Mouse (Mus musculus): ENCODE measurements around the gene Gm20388. TPM values are rescaled to one million over a fixed set of nuclear protein-coding genes. Genes with fewer than 3 reads are reported as not detected.

Gm20388 gene
- polyA plus RNA-seq, 1 experiment from 2014 or later, result not detected

GRCm38 (mm10) chr8:123375701-123376100 lies 3465.1 kb downstream of the Gm20388 start:
- Histone ChIP-seq H3K9ac (peak overlapping the region; percentile 32; the same call in 1 of the 2 replicates), H3K9me3 (no peaks in the 10 kb centered on the region), H3K4me2 (no peak overlapping the region), H3K36me3 (peaks cover 17% of the 10 kb centered on the region; the same call in 1 of the 2 replicates), H3K27ac (no peak overlapping the region), H3K4me1 (peaks cover 17% of the 10 kb centered on the region), H3K4me3 (no peak overlapping the region), H3K27me3 (no peaks in the 10 kb centered on the region)
- 87% methylated on average over 10 of the region's 10 CpGs for WGBS
- no peak for ATAC-seq (ENCODE audit: insufficient number of reproducible peaks, insufficient read depth, low FRiP score, low TSS enrichment, low read depth)

GRCm38 (mm10) chr8:123376106-123376505 lies 3465.5 kb downstream of the Gm20388 start:
- peaks cover 21% of the 10 kb centered on the region for H3K36me3 ChIP-seq
- no peaks in the 10 kb centered on the region for H3K27me3 ChIP-seq
- no peaks in the 10 kb centered on the region for H3K9me3 ChIP-seq
- peak overlapping the region; percentile 32; the same call in 1 of the 2 replicates for H3K9ac ChIP-seq
- H3K4me2 ChIP-seq, result no peak overlapping the region
- no peak overlapping the region for H3K4me3 ChIP-seq
- WGBS, result 72% methylated on average over 8 of the region's 8 CpGs
- no peak overlapping the region for H3K27ac ChIP-seq
- no peak for ATAC-seq (ENCODE audit: insufficient number of reproducible peaks, insufficient read depth, low FRiP score, low TSS enrichment, low read depth)
- H3K4me1 ChIP-seq, result peaks cover 17% of the 10 kb centered on the region

DNA sequence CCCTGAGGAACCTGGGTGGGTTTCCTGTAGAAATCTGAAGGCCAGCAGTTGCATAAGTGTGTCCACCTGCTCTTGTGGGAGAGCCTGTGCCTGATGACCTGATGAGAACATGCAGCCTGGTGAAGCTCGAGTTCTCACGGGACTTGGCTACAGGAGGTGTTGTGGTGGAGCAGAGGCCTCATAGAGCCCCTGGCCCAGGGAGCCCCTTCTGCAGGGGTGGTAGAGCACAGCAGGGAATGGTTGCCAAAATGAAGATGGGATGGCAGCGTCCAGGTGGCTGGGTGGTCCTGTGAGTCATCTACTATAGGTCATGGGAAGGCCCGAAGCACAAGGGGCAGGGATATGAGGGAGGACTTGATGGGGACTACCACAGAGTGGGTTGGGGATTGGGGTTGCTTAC lies 3471.1 kb downstream of the Gm20388 start:
- no peaks in the 10 kb centered on the region for H3K4me1 ChIP-seq

DNA sequence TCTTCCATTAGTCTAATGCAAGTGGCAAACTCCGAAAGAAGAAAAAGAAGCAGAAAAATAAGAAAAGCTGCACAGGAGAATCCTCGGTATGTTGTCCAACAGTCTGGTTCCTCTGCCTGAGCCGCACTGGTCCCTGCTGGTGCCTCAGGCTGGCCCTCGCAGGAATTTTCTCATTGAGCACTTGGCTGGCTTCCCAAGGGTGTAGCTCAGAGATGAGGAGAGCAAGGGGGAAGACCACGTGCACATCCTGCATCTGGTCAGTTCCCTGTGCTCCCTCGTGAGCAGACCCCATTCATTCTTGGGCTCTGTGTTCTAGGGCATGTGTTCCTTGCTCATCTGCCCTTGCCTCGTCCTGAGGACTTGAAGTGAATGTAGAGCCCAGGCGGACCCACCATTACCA lies 3471.9 kb downstream of the Gm20388 start:
- Histone ChIP-seq H3K27ac (no peak overlapping the region), H3K9ac (no peak overlapping the region), H3K4me1 (no peaks in the 10 kb centered on the region), H3K4me3 (no peak overlapping the region), H3K4me2 (no peak overlapping the region), H3K27me3 (no peaks in the 10 kb centered on the region), H3K9me3 (no peaks in the 10 kb centered on the region), H3K36me3 (peaks cover 73% of the 10 kb centered on the region)
- ATAC-seq (ENCODE audit: insufficient number of reproducible peaks, insufficient read depth, low FRiP score, low TSS enrichment, low read depth), result no peak
- 92% methylated on average over 8 of the region's 8 CpGs for WGBS

More for the DNA sequence above, 3471.1 kb downstream of the Gm20388 start:
- no peak overlapping the region for H3K27ac ChIP-seq
- H3K4me2 ChIP-seq, result no peak overlapping the region
- H3K4me3 ChIP-seq, result no peak overlapping the region
- peaks cover 70% of the 10 kb centered on the region for H3K36me3 ChIP-seq
- no peak for ATAC-seq (ENCODE audit: insufficient number of reproducible peaks, insufficient read depth, low FRiP score, low TSS enrichment, low read depth)
- H3K9me3 ChIP-seq, result no peaks in the 10 kb centered on the region
- no peaks in the 10 kb centered on the region for H3K27me3 ChIP-seq
- 92% methylated on average over 4 of the region's 4 CpGs for WGBS
- H3K9ac ChIP-seq, result no peak overlapping the region

GRCm38 (mm10) chr8:123384883-123385540 lies 3474.4 kb downstream of the Gm20388 start:
- no peaks in the 10 kb centered on the region for H3K4me1 ChIP-seq
- H3K36me3 ChIP-seq, result peaks cover 92% of the 10 kb centered on the region
- H3K9me3 ChIP-seq, result no peaks in the 10 kb centered on the region
- ATAC-seq (ENCODE audit: insufficient number of reproducible peaks, insufficient read depth, low FRiP score, low TSS enrichment, low read depth), result no peak
- no peak overlapping the region for H3K9ac ChIP-seq
- no peak overlapping the region for H3K27ac ChIP-seq
- H3K4me3 ChIP-seq, result no peak overlapping the region
- H3K4me2 ChIP-seq, result no peak overlapping the region
- no peaks in the 10 kb centered on the region for H3K27me3 ChIP-seq
- 62% methylated on average over 9 of the region's 9 CpGs for WGBS

DNA sequence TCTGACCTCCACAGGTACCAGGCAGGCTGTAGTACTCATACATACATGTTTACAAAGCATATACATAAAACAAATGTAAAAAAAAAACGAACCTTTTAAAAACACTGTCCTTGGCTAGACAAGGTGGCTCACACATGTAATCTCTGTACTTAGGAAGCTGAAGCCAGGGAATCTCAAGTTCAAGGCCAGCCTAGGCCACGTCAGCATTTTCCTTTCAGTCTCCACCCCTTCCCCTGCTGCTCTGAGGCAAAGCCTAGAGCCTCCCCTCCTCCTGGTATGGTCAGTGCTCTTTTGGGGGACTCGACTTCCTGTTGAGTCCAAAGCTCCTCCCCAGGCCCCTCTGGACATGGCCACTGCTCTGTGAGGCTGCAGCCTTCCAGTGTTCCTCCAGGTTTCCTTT lies 3476.4 kb downstream of the Gm20388 start:
- no peaks in the 10 kb centered on the region for H3K4me1 ChIP-seq
- H3K9me3 ChIP-seq, result no peaks in the 10 kb centered on the region
- H3K36me3 ChIP-seq, result peaks cover 99% of the 10 kb centered on the region
- H3K4me3 ChIP-seq, result no peak overlapping the region
- WGBS, result 76% methylated on average over 3 of the region's 3 CpGs
- no peak overlapping the region for H3K4me2 ChIP-seq
- H3K9ac ChIP-seq, result no peak overlapping the region
- H3K27me3 ChIP-seq, result no peaks in the 10 kb centered on the region
- H3K27ac ChIP-seq, result no peak overlapping the region
- no peak for ATAC-seq (ENCODE audit: insufficient number of reproducible peaks, insufficient read depth, low FRiP score, low TSS enrichment, low read depth)

GRCm38 (mm10) chr8:123387801-123388200 lies 3477.2 kb downstream of the Gm20388 start:
- H3K36me3 ChIP-seq, result peaks cover 99% of the 10 kb centered on the region
- no peaks in the 10 kb centered on the region for H3K27me3 ChIP-seq
- no peak overlapping the region for H3K27ac ChIP-seq
- H3K4me3 ChIP-seq, result no peak overlapping the region
- H3K9me3 ChIP-seq, result no peaks in the 10 kb centered on the region
- ATAC-seq (ENCODE audit: insufficient number of reproducible peaks, insufficient read depth, low FRiP score, low TSS enrichment, low read depth), result no peak
- H3K9ac ChIP-seq, result no peak overlapping the region
- H3K4me2 ChIP-seq, result no peak overlapping the region
- WGBS, result 91% methylated on average over 8 of the region's 8 CpGs
- no peaks in the 10 kb centered on the region for H3K4me1 ChIP-seq

GRCm38 (mm10) chr8:123389026-123389425 lies 3478.4 kb downstream of the Gm20388 start:
- ATAC-seq (ENCODE audit: insufficient number of reproducible peaks, insufficient read depth, low FRiP score, low TSS enrichment, low read depth), result no peak
- no peak overlapping the region for H3K9ac ChIP-seq
- no peak overlapping the region for H3K4me2 ChIP-seq
- H3K27ac ChIP-seq, result no peak overlapping the region
- H3K36me3 ChIP-seq, result peaks cover 99% of the 10 kb centered on the region
- no peak overlapping the region for H3K4me3 ChIP-seq
- H3K27me3 ChIP-seq, result no peaks in the 10 kb centered on the region
- WGBS, result 90% methylated on average over 7 of the region's 7 CpGs
- H3K9me3 ChIP-seq, result no peaks in the 10 kb centered on the region
- H3K4me1 ChIP-seq, result no peaks in the 10 kb centered on the region

DNA sequence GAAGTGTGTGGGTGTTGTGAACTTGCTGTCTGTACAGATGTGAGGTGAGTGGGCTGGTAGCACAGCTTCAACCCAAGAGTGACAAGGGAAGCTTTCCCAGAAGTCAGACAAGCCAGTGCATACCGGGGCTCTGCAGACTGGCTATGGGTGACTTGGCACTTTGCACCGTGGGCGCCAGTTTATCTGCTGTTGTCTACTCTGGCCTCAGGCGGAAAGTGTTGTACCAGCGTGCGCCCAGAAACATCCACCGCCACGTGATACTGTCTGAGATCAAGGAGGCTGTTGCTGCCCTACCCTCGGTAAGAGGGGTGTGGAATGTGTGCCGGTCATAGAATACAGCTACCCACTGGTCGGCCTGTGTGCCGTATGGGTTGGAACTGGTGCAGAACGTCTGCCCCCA lies 3487.7 kb downstream of the Gm20388 start:
- 93% methylated on average over 13 of the region's 13 CpGs for WGBS
- H3K27me3 ChIP-seq, result no peaks in the 10 kb centered on the region
- H3K4me1 ChIP-seq, result no peaks in the 10 kb centered on the region
- peaks cover 100% of the 10 kb centered on the region for H3K36me3 ChIP-seq
- H3K27ac ChIP-seq, result no peak overlapping the region
- H3K9me3 ChIP-seq, result no peaks in the 10 kb centered on the region
- ATAC-seq (ENCODE audit: insufficient number of reproducible peaks, insufficient read depth, low FRiP score, low TSS enrichment, low read depth), result no peak
- H3K9ac ChIP-seq, result no peak overlapping the region
- no peak overlapping the region for H3K4me2 ChIP-seq
- H3K4me3 ChIP-seq, result no peak overlapping the region

- H3K36me3 ChIP-seq, result peaks cover 65% of the 10 kb centered on the region
- WGBS, result 87% methylated on average over 9 of the region's 9 CpGs
- no peak for ATAC-seq (ENCODE audit: insufficient number of reproducible peaks, insufficient read depth, low FRiP score, low TSS enrichment, low read depth)
Measured at GRCm38 (mm10) chr8:123401936-123402335, 3491.3 kb downstream of the Gm20388 start.

GRCm38 (mm10) chr8:123402730-123403326 lies 3492.2 kb downstream of the Gm20388 start:
- 82% methylated on average over 9 of the region's 9 CpGs for WGBS
- Histone ChIP-seq H3K4me3 (no peak overlapping the region), H3K9ac (no peak overlapping the region), H3K27me3 (peaks cover 5% of the 10 kb centered on the region; the same call in 1 of the 2 replicates), H3K4me2 (no peak overlapping the region), H3K27ac (no peak overlapping the region), H3K4me1 (peaks cover 20% of the 10 kb centered on the region), H3K9me3 (no peaks in the 10 kb centered on the region), H3K36me3 (peaks cover 56% of the 10 kb centered on the region)
- no peak for ATAC-seq (ENCODE audit: insufficient number of reproducible peaks, insufficient read depth, low FRiP score, low TSS enrichment, low read depth)

More at GRCm38 (mm10) chr8:123401936-123402335, 3491.3 kb downstream of the Gm20388 start:
- H3K27me3 ChIP-seq, result no peaks in the 10 kb centered on the region
- H3K9me3 ChIP-seq, result no peaks in the 10 kb centered on the region
- no peak overlapping the region for H3K4me2 ChIP-seq
- H3K4me1 ChIP-seq, result peaks cover 18% of the 10 kb centered on the region
- no peak overlapping the region for H3K9ac ChIP-seq
- no peak overlapping the region for H3K27ac ChIP-seq
- H3K4me3 ChIP-seq, result no peak overlapping the region

DNA sequence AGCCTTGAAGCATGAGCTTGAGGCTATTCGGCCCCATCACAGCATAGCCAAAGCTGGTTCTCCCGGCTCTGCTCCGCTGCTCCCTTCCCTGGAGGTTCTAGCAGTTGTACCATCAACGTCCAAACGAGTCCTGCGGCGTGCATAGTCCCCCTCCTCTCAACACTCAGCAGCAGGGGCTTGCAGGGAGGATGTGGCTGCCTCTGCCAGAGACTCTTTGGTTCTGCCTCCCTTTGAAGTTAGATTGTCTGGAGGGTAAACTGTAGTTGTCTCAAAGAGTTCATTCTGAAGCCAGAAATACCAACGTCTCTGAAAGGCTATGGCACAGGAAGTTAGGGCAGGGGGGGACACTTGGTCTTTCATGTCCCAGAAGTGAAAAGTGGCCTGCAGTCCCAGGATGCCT lies 3493.9 kb downstream of the Gm20388 start:
- H3K36me3 ChIP-seq, result peaks cover 39% of the 10 kb centered on the region
- 28% methylated on average over 8 of the region's 8 CpGs for WGBS
- H3K27ac ChIP-seq, result peak overlapping the region; percentile 39
- H3K27me3 ChIP-seq, result peaks cover 20% of the 10 kb centered on the region
- peaks cover 20% of the 10 kb centered on the region for H3K4me1 ChIP-seq
- no peak for ATAC-seq (ENCODE audit: insufficient number of reproducible peaks, insufficient read depth, low FRiP score, low TSS enrichment, low read depth)
- H3K4me3 ChIP-seq, result no peak overlapping the region
- 0 out of 2 replicates have a peak overlapping the region, but pooled peaks have one; percentile 44 for H3K9ac ChIP-seq
- no peak overlapping the region for H3K4me2 ChIP-seq
- no peaks in the 10 kb centered on the region for H3K9me3 ChIP-seq
